Mouse (Mus musculus) forelimb bud, embryonic 11.5 days (tissue): ENCODE measurements around the gene Mbnl2.

ENCODE experiments used
- DNase-seq: peaks from one replicate; pipeline ENCODE4 v3.0.0-alpha.2; 2012; ENCODE audit warnings: low read depth, low spot score

Gene Mbnl2

GRCm38 (mm10) chr14:120275246-120276238 lies at the start of gene Mbnl2:
Gene Mbnl2, plus strand, starts transcription at chr14:120275669.
- DNase-seq = peak; percentile 94

DNA sequence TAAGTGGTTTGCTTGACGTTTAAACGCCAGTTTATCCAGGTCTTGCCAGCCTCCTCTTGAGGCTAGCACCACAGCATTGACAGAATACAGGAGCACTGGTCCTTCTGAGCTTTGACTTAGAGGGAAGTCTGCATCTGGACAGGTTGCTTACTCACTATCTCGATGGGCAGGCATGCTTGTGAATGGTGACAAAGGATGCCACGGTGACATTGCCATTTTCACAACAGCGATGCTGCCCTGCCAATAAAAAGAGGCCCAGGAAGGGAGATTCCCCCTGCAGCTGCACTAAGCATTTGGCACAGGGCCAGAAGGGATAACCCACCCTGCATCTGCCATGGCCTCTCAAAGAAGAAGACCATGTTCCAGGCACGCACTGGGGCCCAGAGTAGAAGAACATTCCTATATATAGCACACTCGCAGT lies 43.4 kb upstream of the Mbnl2 start:
- DNase-seq = no peak

- no peak for DNase-seq
Measured at GRCm38 (mm10) chr14:120235610-120236009, 39.9 kb upstream of the Mbnl2 start.

- DNase-seq = no peak
Measured at GRCm38 (mm10) chr14:120238501-120238900, 37.0 kb upstream of the Mbnl2 start.

DNA sequence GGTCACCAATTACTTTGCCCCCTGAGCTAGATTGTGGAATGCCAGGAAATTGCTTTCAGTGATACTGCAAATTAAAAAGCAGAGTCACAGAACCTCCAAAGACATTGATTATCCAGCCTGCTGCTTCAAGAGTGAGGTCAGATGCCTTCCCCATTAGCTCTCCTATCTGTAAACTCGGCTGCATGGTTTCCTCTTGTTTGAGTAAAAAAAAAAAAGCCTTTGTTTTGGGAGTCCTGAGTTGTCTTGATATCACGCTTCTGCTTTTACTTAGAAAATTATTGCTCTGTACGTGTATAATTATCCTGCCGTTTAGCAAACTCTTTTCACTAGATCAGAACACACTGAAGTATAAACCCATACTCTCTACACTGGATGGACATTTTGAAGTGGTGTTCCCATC lies 35.3 kb upstream of the Mbnl2 start:
- no peak for DNase-seq

DNA sequence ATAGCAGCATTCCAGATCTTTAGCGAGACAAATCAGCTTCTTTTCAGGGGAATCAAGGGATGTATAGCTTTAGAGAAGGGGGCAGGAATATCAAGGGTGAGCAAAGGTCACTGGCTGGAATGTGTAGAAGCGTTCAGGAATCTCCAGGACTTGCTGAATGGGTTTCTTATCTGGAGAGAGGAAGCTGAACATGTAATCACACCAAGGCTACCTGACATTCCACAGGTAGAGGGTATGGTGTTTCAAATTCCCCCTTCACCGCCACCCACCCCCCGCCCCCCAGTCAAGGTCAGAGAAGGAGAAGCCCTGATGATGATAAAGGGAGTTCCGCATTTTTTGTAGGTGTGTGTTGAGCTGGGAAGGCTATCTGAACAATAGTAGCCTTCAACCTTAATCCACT lies 32.8 kb upstream of the Mbnl2 start:
- no peak for DNase-seq

DNA sequence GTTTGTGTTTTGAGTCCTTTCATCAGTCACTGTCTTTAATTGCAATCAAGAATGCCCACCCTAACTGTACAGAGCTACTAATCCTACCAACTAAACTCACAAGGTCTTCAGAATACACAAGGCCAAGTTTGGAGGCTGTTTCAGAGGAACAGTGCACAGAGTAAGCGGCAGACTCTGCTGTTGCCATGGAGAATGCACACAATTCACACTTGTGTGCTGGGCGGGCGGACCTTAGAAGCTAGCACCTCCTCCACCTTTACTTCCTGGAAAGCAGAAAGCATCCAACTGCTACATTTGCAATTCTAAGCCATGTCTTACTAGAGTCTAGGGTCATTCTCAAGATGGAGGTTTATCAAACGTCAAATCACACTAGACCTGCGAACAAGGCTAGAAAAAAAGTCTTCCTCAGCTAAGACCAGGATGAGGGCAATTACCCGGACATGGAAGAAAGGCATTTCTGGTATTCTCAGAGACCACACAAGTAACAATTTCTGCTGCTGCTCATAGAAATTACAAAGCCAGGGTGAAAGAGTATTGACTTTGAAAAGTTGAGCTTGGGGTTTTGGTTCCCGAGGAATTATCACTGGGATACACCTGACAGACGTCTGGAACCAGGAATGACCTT lies 30.3 kb upstream of the Mbnl2 start:
- DNase-seq = no peak

- DNase-seq = no peak
Measured at GRCm38 (mm10) chr14:120253331-120253730, 22.1 kb upstream of the Mbnl2 start.

GRCm38 (mm10) chr14:120256146-120256545 lies 19.3 kb upstream of the Mbnl2 start:
- DNase-seq = no peak

DNA sequence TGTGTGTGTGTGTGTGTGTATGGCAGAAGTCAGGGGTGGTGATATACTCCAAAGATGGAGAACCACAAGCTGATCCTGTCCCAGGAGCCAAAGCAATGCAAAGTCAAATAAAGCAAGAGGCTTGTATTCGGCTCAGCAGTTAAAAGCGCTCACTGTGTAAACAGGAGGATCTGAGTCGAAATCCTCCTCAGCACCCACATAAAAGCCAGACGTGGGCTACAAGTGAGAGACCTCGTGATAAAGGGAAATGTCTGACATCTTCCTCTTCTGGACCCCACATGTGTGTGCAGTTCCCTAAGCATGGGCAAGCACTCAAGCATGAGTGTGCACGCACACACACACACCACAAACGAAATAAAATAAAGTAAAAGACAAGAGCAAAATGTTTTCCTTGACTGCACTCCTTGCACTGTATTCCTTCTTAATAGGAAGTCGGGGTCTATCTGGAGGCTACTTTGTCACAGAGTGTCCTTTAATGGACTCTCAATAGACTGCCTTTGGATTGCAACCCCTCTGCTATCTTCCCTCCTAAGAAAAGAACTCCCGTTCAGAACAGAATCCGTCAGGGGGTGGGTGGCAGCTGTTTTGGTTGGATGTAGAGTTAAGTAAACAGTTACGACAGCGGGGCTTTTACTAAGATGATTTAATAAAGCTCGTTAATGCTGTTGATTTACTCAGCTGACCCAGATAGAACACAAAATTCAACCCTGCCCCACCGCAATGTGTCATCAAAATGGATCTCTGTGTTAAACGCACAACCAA lies 18.7 kb upstream of the Mbnl2 start:
- DNase-seq = no peak

GRCm38 (mm10) chr14:120257483-120257882 lies 18.0 kb upstream of the Mbnl2 start:
- no peak for DNase-seq

DNA sequence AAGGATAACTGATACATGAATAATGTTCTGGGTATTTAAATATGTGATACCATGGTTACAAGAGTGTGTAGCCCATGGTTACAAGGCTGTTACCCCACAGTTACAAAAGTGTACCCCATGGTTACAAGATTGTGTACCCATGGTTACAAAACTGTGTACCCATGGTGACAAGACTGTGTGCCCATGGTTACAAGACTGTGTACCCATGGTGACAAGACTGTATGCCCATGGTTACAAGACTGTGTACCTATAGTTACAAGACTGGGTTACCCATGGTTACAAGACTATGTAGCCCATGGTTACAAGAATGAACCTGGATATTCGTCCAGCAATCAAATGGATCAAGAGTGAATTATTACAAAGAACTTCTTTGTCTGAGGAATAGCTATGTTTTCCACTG lies 16.0 kb upstream of the Mbnl2 start:
- DNase-seq = no peak

DNA sequence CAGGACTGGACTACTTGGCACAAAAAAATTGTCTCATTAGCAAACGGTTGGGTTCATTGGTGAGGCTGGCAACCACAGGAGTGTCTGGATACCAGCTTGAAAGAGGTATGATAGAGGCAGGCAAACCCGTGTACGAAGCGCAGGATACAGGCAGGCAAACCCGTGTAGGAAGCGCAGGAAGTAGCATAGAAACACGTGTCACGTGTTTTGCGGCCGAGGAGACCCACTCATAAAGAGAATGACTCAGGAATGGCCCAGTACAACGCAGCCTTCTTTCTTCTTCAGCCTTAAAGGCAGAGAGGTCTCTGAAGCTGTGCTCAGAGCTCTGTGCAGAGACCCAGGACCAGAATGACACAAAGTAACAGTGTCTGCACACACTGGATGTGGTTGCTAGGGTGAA lies 13.9 kb upstream of the Mbnl2 start:
- no peak for DNase-seq

- DNase-seq = no peak
Measured at GRCm38 (mm10) chr14:120262660-120263379, 12.6 kb upstream of the Mbnl2 start.

DNA sequence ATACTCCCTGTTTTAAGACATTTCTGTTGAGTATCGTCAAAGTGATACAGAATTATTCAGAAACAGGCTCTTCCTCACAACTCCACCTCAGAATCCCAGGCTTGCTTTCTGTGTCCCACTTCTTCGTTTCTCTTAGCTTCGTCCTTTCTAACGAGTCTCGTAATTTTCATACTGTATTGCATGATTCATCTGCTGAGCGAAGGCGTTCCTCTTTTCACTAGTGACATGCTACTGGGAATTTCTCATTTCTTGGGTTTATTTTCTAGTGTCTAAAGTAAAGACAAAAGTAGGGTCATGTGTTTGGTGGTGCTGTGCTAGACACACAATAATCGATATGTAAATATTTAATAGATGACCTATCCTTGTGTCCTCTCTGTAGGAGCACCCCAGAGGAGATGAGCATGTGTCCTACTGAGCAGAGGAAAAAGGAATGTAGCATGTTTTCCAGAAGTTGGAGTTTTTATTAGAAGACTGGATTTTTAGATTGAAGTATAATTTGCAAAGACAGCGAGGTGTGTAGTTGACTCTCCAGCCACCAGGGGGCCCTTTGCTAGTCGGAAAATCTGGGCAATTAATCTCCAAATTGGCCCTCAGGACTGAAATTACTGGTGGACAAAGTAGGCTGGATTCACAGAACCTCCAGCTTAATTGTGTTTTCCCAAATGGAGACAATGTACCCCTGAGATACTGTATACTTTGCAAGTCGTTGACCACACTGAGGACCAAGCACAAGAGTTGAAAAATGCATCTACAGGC lies 11.9 kb upstream of the Mbnl2 start:
- DNase-seq = no peak

DNA sequence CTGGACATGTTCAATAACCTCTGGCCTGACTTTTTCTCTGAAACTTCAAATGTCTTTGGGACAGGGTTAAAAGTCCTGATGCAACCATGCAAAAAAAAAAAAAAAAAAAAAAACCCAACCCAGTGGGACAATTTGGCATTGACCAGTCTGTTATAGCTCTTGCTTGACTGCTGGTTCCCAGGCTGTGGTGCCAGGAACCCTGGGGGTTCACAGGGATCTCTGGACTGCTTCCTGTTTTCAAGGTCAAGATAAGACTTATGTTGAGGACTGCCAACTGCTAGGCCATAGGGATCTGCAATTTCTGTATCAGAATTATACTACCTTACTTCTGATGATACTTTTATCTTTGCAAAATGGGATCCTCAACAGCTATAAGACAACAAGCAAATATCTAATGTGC lies 9.6 kb upstream of the Mbnl2 start:
- no peak for DNase-seq

GRCm38 (mm10) chr14:120267130-120267529 lies 8.3 kb upstream of the Mbnl2 start:
- no peak for DNase-seq

DNA sequence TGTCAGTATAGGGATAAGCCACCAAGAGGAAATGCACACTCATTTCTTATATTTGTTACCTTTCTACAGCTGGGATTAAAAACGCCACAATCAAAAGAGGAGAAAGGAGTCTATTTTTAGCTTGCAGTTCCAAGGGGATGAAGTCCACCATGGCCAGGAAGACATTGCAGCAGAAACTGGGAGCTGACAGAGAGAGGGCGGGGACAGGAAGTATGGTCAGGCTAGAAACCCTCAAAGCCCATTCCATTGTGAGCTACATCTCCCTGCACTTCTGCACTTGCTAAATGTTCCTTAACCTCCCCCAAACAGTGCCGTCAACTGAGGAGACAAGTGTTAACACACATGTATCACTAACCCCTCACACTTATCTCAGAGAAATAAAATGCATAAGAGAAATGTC lies 5.4 kb upstream of the Mbnl2 start:
- DNase-seq = no peak

GRCm38 (mm10) chr14:120270633-120271032 lies 4.8 kb upstream of the Mbnl2 start:
- no peak for DNase-seq

DNA sequence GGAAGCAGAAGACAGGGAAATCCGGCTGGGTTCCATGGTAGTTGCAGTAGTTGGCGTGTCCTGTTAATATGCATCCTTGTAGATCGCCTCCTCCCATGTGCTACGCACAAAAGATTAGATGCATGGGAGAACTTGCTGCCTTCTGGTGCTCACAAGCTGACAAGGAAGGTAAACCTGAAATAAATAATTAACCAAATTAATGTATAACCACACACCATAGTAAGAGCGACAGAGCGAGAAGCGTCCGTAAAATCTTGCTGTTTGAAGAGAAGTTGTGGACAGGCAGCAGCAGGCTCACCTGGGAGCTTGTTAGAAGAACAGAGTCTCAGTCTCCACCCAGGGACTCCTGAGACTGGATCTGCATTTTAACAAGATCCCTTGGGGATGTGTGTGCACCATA lies 4.4 kb upstream of the Mbnl2 start:
- no peak for DNase-seq

- DNase-seq = no peak
Measured at GRCm38 (mm10) chr14:120273766-120274165, 1.7 kb upstream of the Mbnl2 start.
